Mouse (Mus musculus): ENCODE measurements around the gene Robo3.

Robo3 gene

GRCm38 (mm10) chr9:37368081-37368830 lies 64.8 kb downstream of the Robo3 start:
- no peak for DNase-seq (ENCODE audit: low spot score)

DNA sequence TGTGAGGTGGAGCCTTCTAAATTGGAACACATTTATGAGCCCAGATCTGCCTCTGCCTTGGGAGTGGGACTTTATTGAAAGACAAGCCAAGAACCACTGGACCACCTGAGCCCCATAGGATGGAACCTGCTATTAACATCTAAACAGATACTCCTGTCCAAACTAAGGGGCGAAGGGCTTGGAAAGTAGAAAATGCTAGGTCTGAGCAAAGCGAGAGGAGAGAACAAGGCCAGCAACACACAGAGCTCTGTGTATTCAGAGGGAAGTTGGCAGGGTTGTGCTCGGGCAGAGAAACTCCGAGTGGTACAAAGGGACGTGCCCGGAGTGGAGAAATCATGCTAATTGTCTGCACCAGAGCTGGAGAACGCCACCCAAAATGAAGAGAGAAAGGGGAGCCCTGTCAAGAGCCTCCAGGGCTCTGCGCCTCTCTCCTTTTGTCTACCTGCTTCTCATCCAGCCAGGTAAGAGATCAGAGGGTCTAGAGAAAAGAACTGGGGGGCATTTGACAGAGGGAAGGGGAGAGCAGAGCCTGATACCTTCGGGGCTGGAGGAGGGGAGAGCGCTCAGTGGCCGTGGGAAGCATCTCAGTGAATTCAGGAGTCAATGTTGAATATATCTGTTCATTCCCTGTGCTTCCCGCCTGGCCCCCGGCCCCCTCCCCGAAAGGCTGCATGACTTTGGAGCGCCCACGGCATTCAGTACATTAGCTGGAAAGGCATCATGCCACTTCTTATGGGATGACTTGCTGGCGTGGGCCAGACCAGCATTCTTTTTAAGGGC lies 65.6 kb downstream of the Robo3 start, which contains the start of gene Hepacam:
Hepacam (plus strand) TSS at position 51 of the 780 bp plus-strand sequence.
- peak; percentile 66 for DNase-seq (ENCODE audit: low spot score)

GRCm38 (mm10) chr9:37365706-37366105 lies 67.3 kb downstream of the Robo3 start:
- no peak for DNase-seq (ENCODE audit: low spot score)
